Mouse (Mus musculus) 3134 (cell line): ENCODE data around the gene Olfr1121.
"Not testable (repeated sequence)": the region's sequence is repeated elsewhere in the genome, so short reads cannot be mapped to it uniquely, and the experiment has no call there.

Experiments
- DNase-seq: peaks from one replicate; pipeline ENCODE4 v3.0.0-alpha.2; 2011; ENCODE audit warnings: low spot score; ENCODE audit not compliant: insufficient read length; ENCODE audit errors: extremely low read depth

The Olfr1121 gene

DNA sequence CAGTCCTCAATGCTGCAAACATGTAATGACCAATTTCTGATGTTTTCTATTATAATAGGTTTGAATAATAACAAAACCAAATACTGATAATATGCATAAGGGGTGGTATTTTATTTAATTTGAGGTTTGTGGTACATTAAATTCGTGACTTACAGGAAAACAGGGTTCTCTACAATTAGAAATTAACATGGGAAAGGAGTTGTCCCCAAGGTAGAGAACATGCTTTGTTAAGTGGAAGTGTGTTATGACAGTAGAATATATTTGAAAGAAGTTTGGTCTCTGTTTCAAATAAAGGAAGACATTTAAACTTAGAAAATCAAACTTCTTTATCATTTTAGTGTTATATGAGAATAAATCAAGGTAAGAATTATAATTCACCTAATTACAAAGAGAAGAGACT is at the start of gene Olfr1121:
TSS of gene Olfr1121 (plus strand) at position 301 of the 400 bp plus-strand sequence.
- DNase-seq: no peak

DNA sequence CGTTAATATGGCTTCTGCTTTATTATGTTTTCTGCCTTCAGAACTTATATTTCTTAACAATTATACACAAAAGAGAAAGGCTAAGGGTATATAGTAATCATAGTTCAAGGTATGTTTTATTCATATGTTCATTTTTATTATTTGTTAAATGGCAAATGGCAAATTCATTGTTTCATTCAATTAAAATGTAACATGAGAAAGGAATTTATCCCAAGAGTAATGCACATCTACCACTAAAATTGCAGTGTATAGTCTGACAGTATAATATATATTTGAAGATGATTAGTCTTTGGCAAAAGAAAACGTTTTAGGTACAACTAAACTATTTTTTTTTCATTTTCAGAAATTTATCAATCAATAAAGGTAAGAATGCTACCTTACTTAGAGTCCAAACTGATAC is 15.2 kb upstream of the Olfr1121 start, which contains the start of gene Olfr1120:
TSS of gene Olfr1120 (plus strand) at position 301 of the 400 bp plus-strand sequence.
- no peak for DNase-seq

DNA sequence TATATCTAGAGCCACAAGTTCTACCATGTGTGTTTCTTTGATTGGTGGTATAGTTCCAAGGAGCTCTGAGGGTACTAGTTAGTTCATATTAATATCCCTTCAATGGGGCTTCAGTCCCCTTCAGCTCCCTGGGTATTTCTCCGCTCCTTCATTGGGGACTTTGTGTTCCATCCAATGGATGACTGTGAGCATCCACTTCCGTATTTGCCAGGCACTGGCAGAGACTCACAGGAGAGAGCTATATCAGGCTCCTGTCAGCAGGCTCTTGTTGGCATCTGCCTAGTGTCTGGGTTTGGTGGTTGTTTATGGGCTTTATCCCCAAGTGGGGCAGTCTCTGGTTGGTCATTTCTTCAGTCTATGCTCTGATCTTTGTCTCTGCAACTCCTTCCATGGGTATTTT is 9.6 kb upstream of the Olfr1121 start:
- DNase-seq: not testable (repeated sequence)

DNA sequence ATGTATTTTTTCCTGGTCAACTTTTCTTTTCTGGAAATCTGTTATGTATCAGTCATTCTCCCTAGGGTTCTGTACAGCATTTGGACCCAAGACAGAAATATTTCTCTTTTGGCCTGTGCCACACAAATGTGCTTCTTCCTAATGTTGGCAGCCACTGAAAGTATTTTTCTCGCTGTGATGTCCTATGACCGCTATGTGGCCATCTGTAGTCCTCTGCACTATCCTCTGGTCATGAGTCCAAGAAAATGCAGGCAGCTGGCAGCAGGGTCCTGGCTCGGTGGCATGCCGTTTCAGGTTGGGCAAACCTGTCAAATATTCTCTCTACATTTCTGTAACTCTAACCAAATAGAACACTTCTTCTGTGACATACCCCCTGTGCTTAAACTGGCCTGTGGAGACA is 2.0 kb downstream of the Olfr1121 start:
- DNase-seq: no peak

DNA sequence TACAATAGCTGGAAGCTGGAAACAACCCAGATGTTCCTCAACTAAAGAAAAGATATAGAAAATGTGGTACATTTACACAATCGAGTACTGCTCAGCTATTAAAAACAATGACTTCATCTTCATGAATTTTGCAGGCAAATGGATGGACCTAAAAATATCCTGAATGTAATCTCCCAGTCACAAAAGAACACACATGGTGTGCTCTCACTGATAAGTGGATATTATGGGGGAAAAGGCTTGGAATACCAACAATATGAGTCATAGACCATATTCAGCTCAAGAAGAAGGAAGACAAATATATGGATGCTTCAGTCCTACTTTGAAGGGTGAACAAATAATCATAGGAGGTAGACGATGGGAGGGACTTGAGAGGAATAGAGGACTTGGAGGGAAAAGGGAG is 14.2 kb downstream of the Olfr1121 start:
- DNase-seq: no peak

DNA sequence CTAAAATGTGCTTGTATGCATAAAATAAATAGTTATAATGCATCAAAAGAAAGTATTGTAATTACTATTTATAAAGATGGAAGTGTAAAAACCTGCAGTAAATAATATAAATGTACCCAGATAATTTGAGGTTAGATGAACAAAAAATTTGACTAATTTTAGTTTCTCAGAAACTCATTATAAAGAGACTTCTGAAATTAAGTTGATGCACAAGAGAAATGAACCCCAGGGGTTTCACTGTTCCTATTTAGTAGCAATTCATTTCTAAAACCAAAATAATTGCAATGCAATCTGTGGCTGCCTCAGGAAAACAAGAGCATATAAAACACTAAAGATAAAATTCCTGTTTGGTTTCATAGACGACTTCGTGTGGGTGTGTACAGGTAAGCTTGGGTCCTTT is 15.9 kb downstream of the Olfr1121 start, which contains the start of gene Olfr1122:
TSS of gene Olfr1122 (plus strand) at position 301 of the 400 bp plus-strand sequence.
- DNase-seq: no peak

DNA sequence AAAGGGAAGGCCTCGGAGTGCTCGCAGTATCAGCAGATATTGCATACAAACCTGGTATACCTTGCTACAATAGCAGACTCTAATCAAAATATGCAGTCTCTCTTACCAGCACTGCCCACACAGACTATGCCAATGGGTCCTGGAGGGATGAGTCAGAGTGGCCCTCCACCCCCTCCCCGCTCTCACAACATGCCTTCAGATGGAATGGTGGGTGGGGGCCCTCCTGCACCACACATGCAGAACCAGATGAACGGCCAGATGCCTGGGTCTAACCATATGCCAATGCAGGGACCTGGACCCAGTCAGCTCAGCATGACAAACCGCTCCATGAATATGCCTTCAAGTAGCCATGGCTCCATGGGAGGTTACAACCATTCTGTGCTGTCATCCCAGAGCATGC is 23.9 kb downstream of the Olfr1121 start:
- not testable (repeated sequence) for DNase-seq

DNA sequence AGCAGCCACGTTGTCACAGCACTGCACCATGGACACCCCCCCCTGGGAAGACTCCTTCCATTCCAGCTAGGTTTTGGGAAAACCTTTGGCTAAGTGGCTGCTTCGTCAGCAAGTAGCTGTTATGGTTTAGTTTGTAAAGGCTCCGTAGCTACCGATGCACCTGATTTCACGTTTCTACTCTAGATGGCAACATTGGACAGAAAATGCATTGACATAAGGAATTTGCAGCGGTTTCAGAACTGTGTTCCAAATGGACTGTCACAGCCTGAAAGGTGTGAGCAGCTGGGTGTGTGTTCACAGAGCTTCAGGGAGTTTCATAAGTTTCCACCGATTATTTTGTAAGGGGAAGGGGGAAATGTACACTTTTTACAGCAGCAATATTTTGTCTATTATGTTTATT is 25.0 kb downstream of the Olfr1121 start:
- DNase-seq: not testable (repeated sequence)

DNA sequence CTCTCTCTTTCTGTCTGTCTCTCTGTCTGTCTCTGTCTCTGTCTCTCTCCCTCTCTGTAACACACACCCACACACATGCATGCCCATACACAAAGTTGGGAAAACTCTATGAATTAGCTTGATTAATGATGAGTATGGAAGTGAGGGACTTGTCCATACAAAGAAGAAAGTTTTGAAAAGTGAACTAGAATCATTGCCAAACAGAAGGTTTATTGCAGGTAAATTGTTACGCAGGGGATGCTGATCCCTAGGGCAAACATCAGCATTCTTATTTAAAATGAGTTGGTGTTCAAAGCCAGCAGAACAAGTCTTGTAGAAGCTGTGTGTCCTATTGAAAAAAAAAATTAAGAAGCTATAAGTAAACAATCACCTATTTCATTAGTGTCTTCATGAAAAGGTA is 46.6 kb downstream of the Olfr1121 start, which contains the start of gene Olfr1123:
TSS of gene Olfr1123 (plus strand) at position 301 of the 400 bp plus-strand sequence.
- DNase-seq: no peak
